Mouse (Mus musculus) liver, adult (tissue): ENCODE measurements at regions not wholly inside any gene's neighbourhood (a gene's known extent, or its start where the extent isn't known, plus 50 kb on each side); places are given as distances from the start of the nearest gene placed in this dataset.

Source experiments
- GATA4 ChIP-seq: IDR thresholded peaks from 2 replicates; pipeline ENCODE4 v1.6.1; 2014; ENCODE audit warnings: mild to moderate bottlenecking, low read length; ENCODE audit not compliant: insufficient replicate concordance

DNA sequence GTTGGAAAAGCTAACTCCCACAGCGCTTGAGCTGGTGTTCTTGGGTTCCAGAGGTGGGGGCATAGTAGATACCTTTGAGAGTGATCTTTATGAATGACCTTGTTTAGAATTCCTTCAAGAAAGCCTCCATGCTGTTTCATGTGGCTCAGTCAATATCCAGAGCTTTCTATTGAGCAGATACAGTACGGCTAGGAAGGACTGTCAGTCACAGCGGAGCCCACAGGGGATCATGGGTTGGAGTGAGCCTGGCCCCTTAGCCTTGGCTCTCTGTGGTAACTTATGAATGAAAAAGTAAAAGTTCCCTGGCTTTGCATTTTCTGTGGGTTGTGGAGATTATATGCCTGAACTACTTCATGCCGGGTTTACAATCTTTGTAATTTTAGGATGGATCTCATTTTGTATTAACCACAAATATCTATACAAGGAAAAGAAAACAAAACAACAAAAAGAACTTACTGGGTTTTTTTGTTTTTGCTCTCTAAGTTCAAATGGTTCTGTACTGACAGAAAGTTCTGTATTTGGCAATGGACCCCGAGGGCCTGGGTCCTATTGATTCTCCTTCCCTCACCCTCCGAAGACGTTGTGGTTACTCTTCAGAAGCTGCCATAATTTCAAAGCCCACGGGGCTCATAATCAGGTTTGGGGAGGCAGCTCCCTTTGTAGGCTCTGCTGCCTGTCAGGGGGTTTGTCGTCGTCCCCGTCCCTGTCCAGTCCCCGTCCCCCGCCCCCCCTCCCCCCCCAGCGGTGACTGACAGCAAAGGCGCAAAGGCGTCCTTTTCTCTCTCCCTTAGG is 117.7 kb upstream of the Tut7 start:
- TF ChIP-seq GATA4 = no peak

DNA sequence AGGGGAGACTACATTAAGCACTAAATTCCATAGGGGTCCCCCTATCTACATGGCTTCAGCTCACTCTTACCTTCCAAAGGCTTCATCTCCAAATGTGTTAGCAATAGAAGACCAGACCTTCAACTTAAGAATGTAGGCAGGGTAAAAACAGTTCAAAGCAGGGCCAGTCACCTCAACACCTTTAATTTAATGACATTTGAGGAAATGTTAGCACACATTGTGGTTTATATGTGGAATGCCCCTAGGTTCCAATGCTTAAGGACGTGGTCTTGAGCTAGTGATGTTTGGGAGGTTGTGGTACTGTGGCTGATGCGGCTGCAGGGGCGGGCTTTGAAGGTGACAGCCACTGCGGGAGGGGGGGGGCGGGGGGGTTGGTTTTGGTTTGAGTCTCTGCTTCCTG is 116.9 kb upstream of the Tut7 start:
- TF ChIP-seq GATA4 = no peak

DNA sequence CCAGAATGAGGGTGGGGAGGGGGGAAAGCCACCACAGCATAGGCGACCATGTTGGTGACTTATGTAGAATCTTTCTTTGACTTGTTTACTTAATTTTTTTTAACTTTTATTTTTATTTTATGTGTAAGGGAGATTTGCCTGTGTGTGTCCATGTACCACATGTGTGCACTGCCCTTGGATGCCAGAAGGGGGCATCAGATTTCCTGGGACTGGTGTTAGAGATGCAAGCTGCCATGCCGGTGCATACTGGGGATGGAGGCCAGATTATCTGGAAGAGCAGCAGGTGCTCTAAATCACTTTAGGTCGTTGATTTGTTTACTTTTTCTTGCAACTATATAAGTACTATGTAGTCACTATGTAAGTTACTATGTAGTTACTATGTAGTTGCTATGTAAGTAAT is 114.2 kb upstream of the Tut7 start:
- TF ChIP-seq GATA4 = no peak

DNA sequence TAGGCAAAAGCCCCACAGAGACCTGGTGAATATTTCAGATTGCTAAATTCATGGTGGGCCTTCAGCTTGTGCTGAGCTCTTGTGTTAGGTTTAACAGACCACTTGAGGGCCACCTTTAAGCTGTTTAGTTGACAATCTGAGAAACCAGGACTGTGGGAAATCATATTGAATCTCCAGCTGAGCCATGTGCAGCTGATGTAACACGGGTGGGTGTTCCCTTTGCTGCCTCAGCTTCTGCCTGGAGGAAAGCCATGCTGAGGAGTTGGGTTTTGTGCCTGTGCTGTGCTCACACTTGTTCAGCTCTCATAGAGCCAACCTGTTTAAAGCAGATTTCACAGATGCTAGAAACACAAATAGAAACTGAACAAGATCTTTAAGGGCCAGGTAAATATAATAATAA is 111.6 kb upstream of the Tut7 start:
- TF ChIP-seq GATA4 = no peak

- no peak for TF ChIP-seq GATA4
These were observed 111.1 kb upstream of the Tut7 start for GRCm38 (mm10) chr13:59934093-59934492.

GRCm38 (mm10) chr13:59927379-59928111 is 104.6 kb upstream of the Tut7 start:
- TF ChIP-seq GATA4 = no peak

DNA sequence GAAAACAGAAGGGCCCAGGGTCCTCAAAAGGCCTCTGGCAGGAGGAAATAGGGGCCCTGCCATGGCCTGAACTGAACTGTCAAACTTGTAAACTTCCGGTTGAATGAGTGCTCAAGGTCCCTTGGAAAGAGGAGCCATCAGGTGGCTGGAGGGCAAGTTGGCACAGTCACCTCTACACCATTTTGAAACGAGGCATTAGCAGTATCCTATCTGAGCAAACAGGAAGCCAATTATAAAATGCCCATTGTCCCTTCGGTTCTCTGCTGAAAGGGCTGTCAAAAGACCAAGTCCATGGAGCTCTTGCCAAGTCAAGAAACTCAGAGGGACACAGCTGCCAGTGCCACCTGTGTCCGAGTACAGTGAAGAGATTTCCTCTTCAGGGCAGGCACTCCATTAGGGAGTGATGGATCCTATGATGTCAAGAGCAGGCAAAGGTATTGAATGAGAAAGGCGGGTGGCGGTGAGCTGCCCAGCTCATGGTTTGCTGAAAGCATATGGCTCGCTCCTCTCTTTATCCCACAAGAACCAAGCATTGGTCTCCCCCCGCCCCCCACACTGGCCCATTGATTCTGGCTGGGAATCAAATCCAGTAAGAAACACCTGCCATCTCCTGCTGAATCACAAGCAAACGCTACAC is 103.0 kb upstream of the Tut7 start:
- TF ChIP-seq GATA4 = no peak

- TF ChIP-seq GATA4 = no peak
These were observed 94.2 kb upstream of the Tut7 start for GRCm38 (mm10) chr13:59917185-59917584.

DNA sequence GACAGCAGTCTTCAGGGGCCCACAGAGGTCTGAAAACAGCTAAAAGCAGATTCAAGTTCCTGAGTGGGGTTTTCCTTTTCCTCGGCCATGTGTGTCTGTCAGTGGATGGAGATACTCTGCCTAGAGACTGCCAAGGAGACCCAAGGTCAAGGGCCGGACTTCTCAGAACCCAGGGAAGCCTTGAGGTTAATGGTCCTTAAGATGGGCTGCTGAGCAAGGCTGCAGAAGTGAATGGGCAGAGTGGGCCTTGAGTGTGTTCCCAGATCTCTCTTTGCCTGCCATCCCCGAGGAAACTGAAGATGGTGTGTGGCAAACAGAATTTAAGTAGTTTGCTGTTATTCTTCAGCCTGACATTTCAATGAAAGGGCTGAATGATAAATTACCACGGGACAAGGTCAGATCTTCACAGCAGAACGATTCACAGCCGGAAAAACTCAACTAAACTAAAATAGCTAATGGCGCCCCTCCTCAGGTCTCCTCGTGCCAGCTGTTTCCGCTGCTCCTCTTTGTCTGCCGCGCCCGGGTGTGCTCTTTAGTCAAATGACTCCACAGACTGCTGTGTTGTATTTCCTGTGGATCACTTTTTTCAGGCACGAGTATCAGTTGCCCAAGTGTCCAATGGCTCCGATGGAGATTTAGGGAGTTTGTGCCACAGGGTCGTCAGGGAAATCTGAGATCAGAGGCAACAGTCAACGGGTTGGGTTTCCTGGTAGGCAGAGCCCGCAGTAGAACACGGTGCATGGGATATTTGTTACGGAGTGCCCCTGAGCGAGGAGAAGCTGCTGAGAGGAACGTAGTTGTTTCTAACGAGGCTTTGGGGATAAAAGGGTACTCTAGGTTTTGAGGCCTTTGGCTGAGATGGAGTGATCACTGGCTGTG is 93.5 kb upstream of the Tut7 start:
- TF ChIP-seq GATA4 = no peak

- TF ChIP-seq GATA4 = no peak
These were observed 92.8 kb upstream of the Tut7 start for GRCm38 (mm10) chr13:59915734-59916133.

DNA sequence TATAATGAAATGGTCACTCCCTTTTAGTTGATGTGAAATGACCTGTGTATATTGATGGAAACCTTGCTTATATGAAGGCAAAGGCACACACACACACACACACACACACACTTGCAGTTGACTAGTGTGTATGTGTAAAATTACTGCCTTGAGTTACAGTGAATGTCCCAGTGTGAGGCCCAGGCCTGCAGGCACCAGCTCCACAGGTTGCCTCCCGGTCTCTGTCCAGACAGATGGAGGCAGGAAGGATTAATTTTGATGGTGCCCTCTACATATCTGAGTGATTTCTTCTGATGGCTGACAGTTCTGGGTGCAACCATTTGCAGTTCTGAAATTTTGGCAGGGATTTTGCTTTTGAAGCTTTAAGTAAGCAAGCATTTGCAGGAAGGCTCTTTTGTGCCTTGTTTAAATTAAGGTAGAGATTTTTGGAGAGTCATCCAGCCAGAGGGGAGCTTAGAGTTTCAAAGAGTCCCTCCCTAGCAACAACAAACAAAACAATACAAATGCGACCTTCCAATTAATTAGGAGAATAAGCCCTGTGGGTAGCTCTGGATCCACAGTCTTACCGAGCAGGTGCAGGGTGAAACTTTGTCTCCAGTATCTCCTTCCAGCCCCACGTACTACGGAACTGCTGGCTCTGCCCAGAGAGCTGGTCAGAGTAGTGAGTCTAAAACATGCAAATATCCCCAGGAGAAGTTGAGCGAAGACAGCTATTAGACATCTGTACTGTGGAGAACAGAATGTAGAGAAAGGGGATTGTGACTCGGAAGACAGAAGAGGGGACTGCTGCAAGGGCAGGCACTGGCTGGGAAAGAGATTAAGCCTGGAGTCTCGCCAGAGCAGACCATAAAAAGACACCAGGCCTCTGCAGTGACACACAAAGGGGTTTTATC is 87.5 kb upstream of the Tut7 start:
- TF ChIP-seq GATA4 = no peak

DNA sequence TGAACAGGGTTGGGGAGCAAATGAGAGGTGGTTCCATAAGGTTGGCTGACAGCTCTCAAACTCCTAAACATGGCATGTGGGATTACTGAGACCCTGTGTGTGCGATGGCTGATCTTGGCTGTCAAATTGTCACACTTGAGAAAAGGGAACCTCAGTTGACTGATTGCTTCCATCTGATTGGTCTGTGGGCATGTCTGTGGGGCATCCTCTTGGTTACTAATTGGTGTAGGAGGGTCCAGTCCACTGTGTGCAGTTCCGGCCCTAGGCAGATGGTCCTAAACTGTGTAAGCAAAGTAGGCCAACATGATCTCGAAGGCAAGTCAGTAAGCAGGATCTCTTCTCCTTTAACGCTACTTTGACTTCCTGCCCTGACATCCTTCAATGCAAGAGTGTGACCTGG is 86.5 kb upstream of the Tut7 start:
- no peak for TF ChIP-seq GATA4

DNA sequence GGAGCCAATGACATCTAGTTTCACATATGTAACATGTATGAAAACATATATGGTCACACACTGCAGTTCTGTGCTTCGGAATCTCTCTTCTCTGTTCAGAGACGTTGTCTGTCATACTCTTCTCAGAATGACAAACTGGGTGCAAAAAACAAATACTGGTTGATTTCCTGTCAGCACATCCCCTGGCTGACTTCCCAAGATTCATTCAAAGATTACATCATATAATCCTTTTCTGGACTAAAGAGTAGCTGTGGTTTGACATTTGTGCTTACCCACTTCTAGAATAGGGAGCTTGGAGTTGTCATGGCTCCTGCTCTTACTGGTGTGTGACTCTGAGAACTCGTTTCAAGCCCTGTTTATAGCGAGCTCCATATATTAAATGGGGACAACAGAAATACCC is 85.8 kb upstream of the Tut7 start:
- TF ChIP-seq GATA4 = no peak

GRCm38 (mm10) chr13:59905488-59905887 is 82.5 kb upstream of the Tut7 start:
- no peak for TF ChIP-seq GATA4
